Mouse (Mus musculus) lung, adult 2 months (tissue): ENCODE results near the gene Itk.

Source experiments
- CTCF ChIP-seq: fragments of 200-500 bp; IDR thresholded peaks from 2 replicates; pipeline ENCODE4 v1.5.1; 2011; ENCODE audit warnings: mild to moderate bottlenecking, low read length, control low read depth; ENCODE audit not compliant: insufficient read depth
- POLR2A ChIP-seq: fragments of 200-500 bp; IDR thresholded peaks from 2 replicates; pipeline ENCODE4 v1.6.1; 2011; ENCODE audit warnings: low read depth, mild to moderate bottlenecking, control low read depth, low read length, borderline replicate concordance; ENCODE audit errors: extremely low read depth

DNA sequence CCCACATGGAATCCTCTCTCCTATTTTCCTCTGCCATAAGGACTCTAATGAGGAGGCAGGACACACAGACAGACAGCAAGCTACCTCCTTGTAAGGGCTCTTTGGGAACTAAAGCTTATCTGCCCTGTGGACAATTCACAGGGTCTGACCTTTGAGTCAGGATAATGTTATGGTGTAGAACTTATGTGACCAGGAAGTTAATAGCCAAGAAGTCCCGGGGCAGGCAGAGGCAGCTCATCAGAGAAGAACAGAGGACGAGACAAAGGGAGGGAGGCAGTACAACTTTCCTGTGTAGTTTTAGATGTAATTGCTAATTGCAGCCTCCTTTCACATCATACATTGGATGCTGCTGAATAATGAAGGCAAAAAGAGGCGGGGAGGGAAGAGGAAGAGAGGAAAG, 1.3 kb upstream of the Itk start:
- no peak for TF ChIP-seq CTCF
- TF ChIP-seq POLR2A: no peak
